Mouse (Mus musculus): ENCODE measurements at regions not wholly inside any gene's neighbourhood (a gene's known extent, or its start where the extent isn't known, plus 50 kb on each side); places are given as distances from the start of the nearest gene placed in this dataset.

- H3K27ac ChIP-seq (ENCODE audit: control insufficient read depth, insufficient read depth, low read depth, low read length): no peak overlapping the region; the same call in 1 of the 2 replicates
These were observed 117.9 kb downstream of the Lrrc30 start for GRCm38 (mm10) chr17:67514387-67515241.

GRCm38 (mm10) chr17:67512699-67513450, 119.6 kb downstream of the Lrrc30 start:
- Histone ChIP-seq H3K27ac (ENCODE audit: control insufficient read depth, insufficient read depth, low read depth, low read length) (no peak overlapping the region), H3K4me1 (ENCODE audit: control insufficient read depth, insufficient read depth, low read length) (no peaks in the 10 kb centered on the region), H3K36me3 (ENCODE audit: control insufficient read depth, insufficient read depth, low read length) (no peaks in the 10 kb centered on the region), H3K27me3 (ENCODE audit: control insufficient read depth, insufficient read depth, low read length) (no peaks in the 10 kb centered on the region), H3K4me3 (ENCODE audit: control insufficient read depth, low read depth, low read length) (no peak overlapping the region)
- no peak for TF ChIP-seq CTCF (IDR thresholded peaks at IDR 0.05; ENCODE audit: control insufficient read depth, insufficient read depth, insufficient replicate concordance, low read depth, low read length)
- no peak for TF ChIP-seq POLR2A (IDR thresholded peaks at IDR 0.05; ENCODE audit: control insufficient read depth, low read depth, low read length)

More at GRCm38 (mm10) chr17:67514387-67515241, 117.9 kb downstream of the Lrrc30 start:
- Histone ChIP-seq H3K36me3 (ENCODE audit: control insufficient read depth, insufficient read depth, low read length) (no peaks in the 10 kb centered on the region), H3K4me1 (ENCODE audit: control insufficient read depth, insufficient read depth, low read length) (no peaks in the 10 kb centered on the region), H3K27me3 (ENCODE audit: control insufficient read depth, insufficient read depth, low read length) (no peaks in the 10 kb centered on the region), H3K4me3 (ENCODE audit: control insufficient read depth, low read depth, low read length) (no peak overlapping the region)
- TF ChIP-seq CTCF (IDR thresholded peaks at IDR 0.05; ENCODE audit: control insufficient read depth, insufficient read depth, insufficient replicate concordance, low read depth, low read length): no peak

- no peak overlapping the region for H3K27ac ChIP-seq (ENCODE audit: control insufficient read depth, insufficient read depth, low read depth, low read length)
- H3K4me3 ChIP-seq (ENCODE audit: control insufficient read depth, low read depth, low read length): no peak overlapping the region
- H3K36me3 ChIP-seq (ENCODE audit: control insufficient read depth, insufficient read depth, low read length): no peaks in the 10 kb centered on the region
- H3K4me1 ChIP-seq (ENCODE audit: control insufficient read depth, insufficient read depth, low read length): no peaks in the 10 kb centered on the region
- H3K27me3 ChIP-seq (ENCODE audit: control insufficient read depth, insufficient read depth, low read length): no peaks in the 10 kb centered on the region
- no peak for TF ChIP-seq CTCF (IDR thresholded peaks at IDR 0.05; ENCODE audit: control insufficient read depth, insufficient read depth, insufficient replicate concordance, low read depth, low read length)
- TF ChIP-seq POLR2A (IDR thresholded peaks at IDR 0.05; ENCODE audit: control insufficient read depth, low read depth, low read length): no peak
These were observed 120.5 kb downstream of the Lrrc30 start for GRCm38 (mm10) chr17:67512008-67512407.

- no peaks in the 10 kb centered on the region for H3K36me3 ChIP-seq (ENCODE audit: control insufficient read depth, insufficient read depth, low read length)
- no peak for TF ChIP-seq CTCF (IDR thresholded peaks at IDR 0.05; ENCODE audit: control insufficient read depth, insufficient read depth, insufficient replicate concordance, low read depth, low read length)
- TF ChIP-seq POLR2A (IDR thresholded peaks at IDR 0.05; ENCODE audit: control insufficient read depth, low read depth, low read length): no peak
- H3K4me1 ChIP-seq (ENCODE audit: control insufficient read depth, insufficient read depth, low read length): peaks cover 3% of the 10 kb centered on the region
- no peak overlapping the region for H3K27ac ChIP-seq (ENCODE audit: control insufficient read depth, insufficient read depth, low read depth, low read length)
- H3K4me3 ChIP-seq (ENCODE audit: control insufficient read depth, low read depth, low read length): no peak overlapping the region
- H3K27me3 ChIP-seq (ENCODE audit: control insufficient read depth, insufficient read depth, low read length): no peaks in the 10 kb centered on the region
These were observed 122.6 kb downstream of the Lrrc30 start for GRCm38 (mm10) chr17:67509921-67510320.

- Histone ChIP-seq H3K4me1 (ENCODE audit: control insufficient read depth, insufficient read depth, low read length) (peaks cover 3% of the 10 kb centered on the region), H3K36me3 (ENCODE audit: control insufficient read depth, insufficient read depth, low read length) (no peaks in the 10 kb centered on the region), H3K4me3 (ENCODE audit: control insufficient read depth, low read depth, low read length) (no peak overlapping the region), H3K27me3 (ENCODE audit: control insufficient read depth, insufficient read depth, low read length) (no peaks in the 10 kb centered on the region), H3K27ac (ENCODE audit: control insufficient read depth, insufficient read depth, low read depth, low read length) (no peak overlapping the region)
- TF ChIP-seq POLR2A (IDR thresholded peaks at IDR 0.05; ENCODE audit: control insufficient read depth, low read depth, low read length) (no peak), CTCF (IDR thresholded peaks at IDR 0.05; ENCODE audit: control insufficient read depth, insufficient read depth, insufficient replicate concordance, low read depth, low read length) (no peak)
These were observed 123.4 kb downstream of the Lrrc30 start for GRCm38 (mm10) chr17:67509091-67509618.

- Histone ChIP-seq H3K27ac (ENCODE audit: control insufficient read depth, insufficient read depth, low read depth, low read length) (no peak overlapping the region), H3K4me3 (ENCODE audit: control insufficient read depth, low read depth, low read length) (no peak overlapping the region), H3K36me3 (ENCODE audit: control insufficient read depth, insufficient read depth, low read length) (no peaks in the 10 kb centered on the region), H3K4me1 (ENCODE audit: control insufficient read depth, insufficient read depth, low read length) (peaks cover 3% of the 10 kb centered on the region), H3K27me3 (ENCODE audit: control insufficient read depth, insufficient read depth, low read length) (no peaks in the 10 kb centered on the region)
- TF ChIP-seq CTCF (IDR thresholded peaks at IDR 0.05; ENCODE audit: control insufficient read depth, insufficient read depth, insufficient replicate concordance, low read depth, low read length) (no peak), POLR2A (IDR thresholded peaks at IDR 0.05; ENCODE audit: control insufficient read depth, low read depth, low read length) (no peak)
These were observed 124.2 kb downstream of the Lrrc30 start for GRCm38 (mm10) chr17:67508353-67508752.

GRCm38 (mm10) chr17:67506466-67506865, 126.1 kb downstream of the Lrrc30 start:
- Histone ChIP-seq H3K36me3 (ENCODE audit: control insufficient read depth, insufficient read depth, low read length) (no peaks in the 10 kb centered on the region), H3K27ac (ENCODE audit: control insufficient read depth, insufficient read depth, low read depth, low read length) (no peak overlapping the region), H3K4me1 (ENCODE audit: control insufficient read depth, insufficient read depth, low read length) (peaks cover 3% of the 10 kb centered on the region), H3K4me3 (ENCODE audit: control insufficient read depth, low read depth, low read length) (no peak overlapping the region), H3K27me3 (ENCODE audit: control insufficient read depth, insufficient read depth, low read length) (no peaks in the 10 kb centered on the region)
- no peak for TF ChIP-seq CTCF (IDR thresholded peaks at IDR 0.05; ENCODE audit: control insufficient read depth, insufficient read depth, insufficient replicate concordance, low read depth, low read length)
- no peak for TF ChIP-seq POLR2A (IDR thresholded peaks at IDR 0.05; ENCODE audit: control insufficient read depth, low read depth, low read length)
